Mouse (Mus musculus) heart, postnatal 0 days (tissue): ENCODE data around the gene Pigb. TPM values are rescaled to one million over a fixed set of nuclear protein-coding genes. Genes with fewer than 3 reads are reported as not detected.
A peak's percentile ranks its signal among the peaks of the same experiment; 100 is the strongest.

Source experiments
- ATAC-seq: fragments of 200-750 bp; cut with Nextera tagmentation; 2 replicates; pipeline ENCODE4 v1.8.0; 2017; ENCODE audit warnings: low read depth, moderate number of reproducible peaks, moderate library complexity; ENCODE audit not compliant: insufficient read depth
- DNase-seq: peaks from one replicate; pipeline ENCODE4 v3.0.0-alpha.2; 2016; ENCODE audit warnings: low spot score
- H3K27ac ChIP-seq: fragments of 300-500 bp; sonication (generic); 2 replicates; pipeline ENCODE4 v1.5.1; 2014; ENCODE audit warnings: low read depth, mild to moderate bottlenecking
- H3K27me3 ChIP-seq: fragments of 300-500 bp; sonication (generic); 2 replicates; pipeline ENCODE4 v1.6.1; 2014; ENCODE audit warnings: low read length, mixed read lengths; ENCODE audit not compliant: control insufficient read depth, insufficient read depth
- H3K36me3 ChIP-seq: fragments of 300-500 bp; sonication (generic); replicated peaks from 2 replicates; pipeline ENCODE4 v1.6.1; 2014; ENCODE audit warnings: low read length, mixed read lengths; ENCODE audit not compliant: control insufficient read depth, insufficient read depth
- H3K4me1 ChIP-seq: fragments of 300-500 bp; sonication (generic); 2 replicates; pipeline ENCODE4 v1.6.1; 2014; ENCODE audit warnings: antibody characterized with exemption; ENCODE audit not compliant: control insufficient read depth, insufficient read depth
- H3K4me2 ChIP-seq: fragments of 300-500 bp; sonication (generic); 2 replicates; pipeline ENCODE4 v1.6.1; 2014; ENCODE audit warnings: low read depth, mild to moderate bottlenecking, low read length, moderate library complexity
- H3K4me3 ChIP-seq: fragments of 300-500 bp; sonication (generic); 2 replicates; pipeline ENCODE4 v1.5.1; 2014; ENCODE audit warnings: low read depth, low read length
- H3K9ac ChIP-seq: fragments of 300-500 bp; sonication (generic); replicated peaks from 2 replicates; pipeline ENCODE4 v1.6.1; 2014; ENCODE audit warnings: low read depth, low read length, mixed read lengths
- H3K9me3 ChIP-seq: fragments of 300-500 bp; sonication (generic); replicated peaks from 2 replicates; pipeline ENCODE4 v1.6.1; 2016; ENCODE audit warnings: low read length; ENCODE audit not compliant: control insufficient read depth
- CTCF ChIP-seq: IDR thresholded peaks from 2 replicates; pipeline ENCODE4 v1.5.1; 2016; ENCODE audit warnings: antibody characterized with exemption, control low read depth, low read depth
- EP300 ChIP-seq: IDR thresholded peaks from 2 replicates; pipeline ENCODE4 v1.6.1; 2016; ENCODE audit warnings: antibody characterized with exemption, low read depth
- WGBS: fragments of 180-500 bp; shearing (Covaris S2); extraction: QIAGEN DNeasy Blood & Tissue Kit; methylation state at CpG from one replicate; pipeline ENCODE4 v1.1.7; 2014; 5-methylcytosine and 5-hydroxymethylcytosine counted together
- polyA plus RNA-seq: library from polyadenylated mRNA; unstranded; fragments of >200 nt; fragmentation: Nextera tagmentation; extraction: Ambion mirVana; gene quantifications from 2 replicates; pipeline ENCODE4 v1.2.1, GENCODE M21; 2015
- total RNA-seq: library from RNA; depleted of rRNA; stranded (reverse); fragments of >200 nt; gene quantifications from 2 replicates; pipeline ENCODE4 v1.2.3, GENCODE M21; 2014; ENCODE audit warnings: low replicate concordance

The Pigb gene
- total and polyA plus RNA-seq, 2 experiments from 2014 or later: 2.5 to 3.0 TPM

GRCm38 (mm10) chr9:73002177-73002576 lies 38.0 kb downstream of the Pigb start:
- no peak for ATAC-seq
- no peak overlapping the region for H3K9ac ChIP-seq

DNA sequence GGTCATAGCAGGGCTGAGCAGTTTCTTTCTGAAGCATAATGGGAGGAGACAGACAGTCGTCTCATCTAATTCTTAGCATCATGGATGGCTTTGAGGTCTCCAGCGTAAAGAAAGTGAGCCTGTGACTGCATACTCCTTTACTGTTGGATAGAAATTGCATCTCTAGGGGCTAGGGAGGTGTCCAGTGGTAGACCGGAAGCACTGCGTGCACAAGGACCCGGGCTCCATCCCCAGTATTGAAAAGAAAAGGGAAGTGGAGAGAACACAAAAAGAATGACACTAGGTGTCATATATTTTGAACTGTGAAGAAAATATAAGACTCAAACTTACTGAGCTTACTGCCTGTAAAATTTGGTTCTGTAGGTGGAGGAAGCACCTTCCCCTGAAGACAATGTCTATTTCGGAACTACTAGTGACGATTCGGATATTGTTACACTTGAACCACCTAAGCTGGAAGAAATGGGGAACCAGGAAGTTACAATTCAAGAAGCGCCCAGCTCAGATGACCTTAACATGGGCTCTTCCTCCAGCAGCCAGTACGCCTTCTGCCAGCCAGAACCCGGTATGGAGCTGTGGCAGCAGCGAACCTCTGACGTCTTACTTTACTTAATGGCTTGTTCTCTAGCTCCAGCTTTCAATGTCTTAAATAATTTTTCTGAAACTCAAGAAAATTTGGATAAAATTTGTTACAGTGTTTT lies 38.7 kb downstream of the Pigb start:
- H3K27ac ChIP-seq: no peak overlapping the region
- no peak for DNase-seq
- 82% methylated on average over 13 of the region's 13 CpGs for WGBS
- no peak for ATAC-seq
- no peak overlapping the region for H3K4me2 ChIP-seq
- H3K27me3 ChIP-seq: no peaks in the 10 kb centered on the region
- H3K9ac ChIP-seq: no peak overlapping the region
- TF ChIP-seq CTCF (no peak), EP300 (no peak)
- no peak overlapping the region for H3K4me3 ChIP-seq
- H3K9me3 ChIP-seq: no peaks in the 10 kb centered on the region
- no peaks in the 10 kb centered on the region for H3K4me1 ChIP-seq
- peaks cover 30% of the 10 kb centered on the region for H3K36me3 ChIP-seq

More at GRCm38 (mm10) chr9:73002177-73002576, 38.0 kb downstream of the Pigb start:
- no peaks in the 10 kb centered on the region for H3K27me3 ChIP-seq
- no peak overlapping the region for H3K4me3 ChIP-seq
- DNase-seq: no peak
- no peak overlapping the region for H3K27ac ChIP-seq
- 56% methylated on average over 3 of the region's 3 CpGs for WGBS
- peaks cover 30% of the 10 kb centered on the region for H3K36me3 ChIP-seq
- H3K4me2 ChIP-seq: no peak overlapping the region
- no peaks in the 10 kb centered on the region for H3K4me1 ChIP-seq
- no peak for TF ChIP-seq EP300
- no peak for TF ChIP-seq CTCF
- H3K9me3 ChIP-seq: no peaks in the 10 kb centered on the region

DNA sequence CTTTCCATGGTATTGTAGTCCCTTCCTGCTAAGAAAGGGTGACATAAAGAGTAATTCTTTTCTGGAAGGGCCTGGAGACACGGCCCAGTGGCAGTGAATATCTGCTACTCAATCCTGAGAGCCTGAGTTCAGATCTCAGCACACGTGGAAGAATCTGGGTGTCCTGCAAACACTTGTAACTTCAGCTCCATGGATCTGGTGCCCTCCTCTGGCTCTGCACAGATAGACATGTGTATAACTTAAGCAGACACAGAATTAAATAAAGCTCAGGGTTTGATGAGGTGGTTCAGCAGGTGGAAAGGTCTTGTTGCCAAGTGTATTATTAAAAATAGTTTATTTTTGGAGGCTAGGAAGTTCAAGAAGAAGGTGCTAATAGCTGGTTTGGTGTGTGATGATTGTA lies 39.7 kb downstream of the Pigb start:
- Histone ChIP-seq H3K27me3 (no peaks in the 10 kb centered on the region), H3K9me3 (no peaks in the 10 kb centered on the region), H3K36me3 (peaks cover 26% of the 10 kb centered on the region), H3K4me3 (no peak overlapping the region), H3K4me2 (no peak overlapping the region), H3K27ac (no peak overlapping the region), H3K9ac (no peak overlapping the region), H3K4me1 (no peaks in the 10 kb centered on the region; the same call in 1 of the 2 replicates)
- ATAC-seq (no peak), DNase-seq (no peak)
- 77% methylated on average over 2 of the region's 2 CpGs for WGBS
- TF ChIP-seq EP300: no peak
- TF ChIP-seq CTCF: peak; percentile 10; the same call in 1 of the 2 replicates

- ATAC-seq (no peak), DNase-seq (no peak)
- H3K9ac ChIP-seq: no peak overlapping the region
- no peaks in the 10 kb centered on the region for H3K27me3 ChIP-seq
- H3K9me3 ChIP-seq: no peaks in the 10 kb centered on the region
- TF ChIP-seq CTCF: no peak
- TF ChIP-seq EP300: no peak
- H3K27ac ChIP-seq: no peak overlapping the region
- WGBS: 59% methylated on average over 7 of the region's 7 CpGs
- H3K4me2 ChIP-seq: no peak overlapping the region
- no peak overlapping the region for H3K4me3 ChIP-seq
- H3K36me3 ChIP-seq: 0 out of 2 replicates have a peak, but pooled peaks cover 14% of the 10 kb centered on the region
- no peaks in the 10 kb centered on the region; the same call in 1 of the 2 replicates for H3K4me1 ChIP-seq
Observed at GRCm38 (mm10) chr9:72996806-72997205, 43.4 kb downstream of the Pigb start.

- TF ChIP-seq EP300: no peak
- H3K27ac ChIP-seq: no peak overlapping the region
- no peak overlapping the region for H3K4me3 ChIP-seq
- H3K4me2 ChIP-seq: no peak overlapping the region
- H3K4me1 ChIP-seq: no peaks in the 10 kb centered on the region; the same call in 1 of the 2 replicates
- no peak overlapping the region for H3K9ac ChIP-seq
- 0 out of 2 replicates have a peak, but pooled peaks cover 9% of the 10 kb centered on the region for H3K36me3 ChIP-seq
- ATAC-seq (peak; percentile 24; the same call in 1 of the 2 replicates), DNase-seq (no peak)
- no peaks in the 10 kb centered on the region for H3K27me3 ChIP-seq
- H3K9me3 ChIP-seq: no peaks in the 10 kb centered on the region
Observed at GRCm38 (mm10) chr9:72996167-72996566, 44.0 kb downstream of the Pigb start.

DNA sequence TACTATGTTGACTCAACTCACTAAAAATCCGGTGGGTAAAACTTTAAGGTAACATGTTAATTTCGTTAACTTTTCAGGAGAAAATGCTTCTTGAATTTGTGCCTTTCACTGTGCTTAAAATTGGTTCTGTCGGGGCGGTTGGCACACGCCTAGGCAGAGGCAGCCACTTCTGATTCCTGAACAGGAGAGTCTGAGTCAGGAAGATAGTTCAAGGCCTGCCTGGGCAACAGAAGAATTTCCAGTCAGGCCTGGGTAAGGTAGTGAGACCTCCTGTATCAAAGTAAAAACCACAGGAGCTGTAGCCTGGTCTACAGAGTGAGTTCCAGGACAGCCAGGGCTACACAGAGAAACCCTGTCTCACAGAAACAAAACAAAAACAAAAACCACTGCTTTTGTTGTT lies 47.6 kb downstream of the Pigb start:
- H3K27ac ChIP-seq: no peak overlapping the region
- H3K27me3 ChIP-seq: no peaks in the 10 kb centered on the region
- no peak overlapping the region for H3K4me3 ChIP-seq
- DNase-seq (no peak), ATAC-seq (no peak)
- no peak overlapping the region for H3K9ac ChIP-seq
- 75% methylated on average over 5 of the region's 5 CpGs for WGBS
- H3K4me1 ChIP-seq: no peaks in the 10 kb centered on the region; the same call in 1 of the 2 replicates
- TF ChIP-seq EP300: no peak
- TF ChIP-seq CTCF: no peak
- H3K36me3 ChIP-seq: no peaks in the 10 kb centered on the region
- no peak overlapping the region for H3K4me2 ChIP-seq
- no peaks in the 10 kb centered on the region for H3K9me3 ChIP-seq
